Mouse (Mus musculus) left cerebral cortex, postnatal 4 days (tissue): ENCODE data around the gene Fam160a2. TPM values are rescaled to one million over a fixed set of nuclear protein-coding genes. Genes with fewer than 3 reads are reported as not detected.

Experiments used
- DNase-seq: peaks from one replicate; pipeline ENCODE4 v3.0.0-alpha.2; 2022
- intact Hi-C: fragments of 180-260 bp; cut with DNase I; formaldehyde crosslinking; loops from one replicate; pipeline ENCODE4 v1.15.1; 2025
- total RNA-seq, 2 experiments: library from RNA; stranded (reverse); gene quantifications; 2 replicates each; pipeline ENCODE4 v1.2.3; 2021

Gene Fam160a2
- total RNA-seq, result 10 to 100 TPM; 49.9 to 56.6 TPM

GRCm38 (mm10) chr7:105399935-105400624 is at the start of gene Fam160a2:
TSS of gene Fam160a2 (minus strand) at chr7:105400054.
- intact Hi-C loops, result no loop called here
- DNase-seq, result peak; percentile 100

GRCm38 (mm10) chr7:105445076-105445475 is 45.2 kb upstream of the Fam160a2 start:
- intact Hi-C loops, result no loop called here
- no peak for DNase-seq

DNA sequence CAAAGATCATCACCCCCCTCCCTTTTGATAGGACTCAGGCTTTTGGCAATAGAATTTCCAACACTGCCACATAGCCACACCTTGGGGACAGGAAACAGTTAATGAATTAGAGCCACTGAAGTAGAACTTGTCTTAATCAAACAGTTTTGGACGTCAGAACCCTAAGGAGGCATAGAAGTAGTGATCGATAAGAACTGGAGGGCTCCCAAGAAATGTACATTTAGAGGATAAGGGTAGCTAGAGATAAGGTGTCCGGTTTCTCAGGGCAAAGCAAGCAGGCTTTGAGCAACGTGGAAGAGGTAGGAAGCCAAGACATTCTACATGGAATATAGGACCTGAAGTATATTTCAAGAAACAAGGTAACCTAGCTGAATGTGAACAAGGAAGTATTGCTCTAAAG is 41.6 kb upstream of the Fam160a2 start:
- intact Hi-C loops, result no loop called here
- no peak for DNase-seq

GRCm38 (mm10) chr7:105437979-105438772 is 38.3 kb upstream of the Fam160a2 start:
- no peak for DNase-seq

DNA sequence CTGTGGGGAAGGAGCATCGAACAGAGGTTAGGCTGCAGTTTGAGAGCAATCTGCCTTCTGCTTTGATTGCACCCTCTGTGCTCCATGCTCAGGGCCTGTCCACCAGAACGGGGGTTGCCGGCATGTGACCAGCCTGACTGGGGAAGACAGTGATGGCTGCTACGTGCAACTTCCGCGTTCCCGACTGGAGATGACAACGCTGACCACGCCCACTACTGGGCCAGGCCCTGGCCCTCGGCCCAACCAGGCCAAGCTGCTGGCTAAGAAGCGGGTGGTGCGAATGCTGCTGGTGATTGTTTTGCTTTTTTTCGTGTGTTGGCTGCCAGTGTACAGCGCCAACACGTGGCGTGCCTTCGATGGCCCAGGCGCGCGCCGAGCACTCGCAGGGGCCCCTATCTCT is 34.9 kb upstream of the Fam160a2 start:
- intact Hi-C loops, result no loop called here
- DNase-seq, result no peak

More at GRCm38 (mm10) chr7:105437979-105438772, 38.3 kb upstream of the Fam160a2 start:
- intact Hi-C loops, result no loop called here

DNA sequence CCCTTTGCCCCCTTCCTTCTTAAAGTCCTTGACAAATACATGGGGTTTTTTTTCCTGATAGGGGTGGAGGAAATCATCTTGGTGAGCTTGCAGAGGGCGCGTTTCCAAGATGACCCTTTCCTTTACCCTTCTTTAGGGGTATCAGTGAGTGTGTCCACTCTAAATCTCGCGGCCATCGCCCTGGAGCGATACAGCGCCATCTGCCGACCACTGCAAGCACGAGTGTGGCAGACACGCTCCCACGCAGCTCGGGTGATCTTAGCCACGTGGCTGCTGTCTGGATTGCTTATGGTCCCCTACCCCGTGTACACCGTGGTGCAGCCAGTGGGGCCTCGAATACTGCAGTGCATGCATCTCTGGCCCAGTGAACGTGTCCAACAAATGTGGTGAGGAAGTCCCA is 34.0 kb upstream of the Fam160a2 start:
- no peak for DNase-seq
- intact Hi-C loops, result no loop called here

- no peak for DNase-seq
- intact Hi-C loops, result no loop called here
Measured at GRCm38 (mm10) chr7:105432058-105432457, 32.2 kb upstream of the Fam160a2 start.

- intact Hi-C loops, result no loop called here
- no peak for DNase-seq
Measured at GRCm38 (mm10) chr7:105426051-105426450, 26.2 kb upstream of the Fam160a2 start.

GRCm38 (mm10) chr7:105425424-105426043 is 25.7 kb upstream of the Fam160a2 start, which contains the start of gene Cckbr:
TSS of gene Cckbr (plus strand) at chr7:105425731.
- intact Hi-C loops, result no loop called here
- peak; percentile 9 for DNase-seq

DNA sequence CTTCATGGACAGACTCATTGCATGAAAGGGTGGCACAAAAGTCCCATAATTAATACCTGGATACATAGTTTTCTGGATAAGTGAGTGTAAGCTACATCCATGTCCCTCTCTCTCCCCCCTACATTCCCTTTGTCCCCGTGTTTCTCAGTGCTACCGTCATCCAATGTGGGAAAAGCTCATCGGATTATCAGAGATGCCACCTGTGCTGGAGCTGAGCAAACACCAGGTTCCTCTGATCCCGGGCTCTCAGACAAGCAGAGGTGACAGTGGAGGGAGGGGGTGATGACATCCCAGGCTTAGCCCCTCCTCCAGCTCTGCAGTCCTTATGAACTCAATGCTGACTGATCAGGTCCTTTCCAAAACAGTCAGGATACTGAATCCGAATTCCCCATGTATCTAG is 24.5 kb upstream of the Fam160a2 start:
- intact Hi-C loops, result no loop called here

DNA sequence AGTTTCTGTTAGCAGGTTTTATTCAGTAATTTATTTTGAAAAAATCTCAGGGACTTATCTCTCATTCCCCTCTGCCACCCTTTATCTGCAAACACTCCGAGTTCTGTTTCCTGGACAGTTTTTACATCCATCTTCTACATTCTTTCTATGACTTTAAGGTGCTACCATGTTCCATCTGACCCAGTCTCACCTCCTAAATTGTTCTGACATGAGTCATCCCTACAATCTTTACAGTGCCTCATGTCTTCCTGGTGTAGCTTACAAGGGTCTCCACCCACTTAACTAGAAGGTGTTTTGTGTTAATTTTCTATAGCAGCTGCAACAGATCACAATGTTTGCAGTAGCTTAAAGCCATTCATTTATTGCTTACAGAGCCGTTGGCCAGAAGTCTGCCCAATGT is 21.0 kb upstream of the Fam160a2 start:
- no peak for DNase-seq
- intact Hi-C loops, result no loop called here

More for the DNA sequence above, 24.5 kb upstream of the Fam160a2 start:
- no peak for DNase-seq

DNA sequence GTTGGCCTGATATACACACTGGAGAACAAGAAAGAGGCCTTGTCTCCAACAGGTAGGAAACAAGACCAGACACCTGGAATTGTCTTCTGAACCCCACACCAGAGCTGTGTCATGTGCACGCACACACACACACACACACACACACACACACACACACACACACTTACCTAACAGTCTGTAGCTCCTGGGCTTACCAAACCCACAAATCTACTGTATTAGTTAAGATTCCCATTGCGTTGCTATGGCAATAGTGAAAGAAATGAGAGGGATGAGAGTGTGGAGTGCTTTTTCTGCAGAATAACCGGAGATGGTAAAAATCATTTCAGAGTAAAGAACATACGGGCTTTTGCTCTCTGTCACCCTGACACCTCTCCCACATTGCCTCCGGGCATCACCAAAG is 18.3 kb upstream of the Fam160a2 start:
- DNase-seq, result no peak
- intact Hi-C loops, result no loop called here

DNA sequence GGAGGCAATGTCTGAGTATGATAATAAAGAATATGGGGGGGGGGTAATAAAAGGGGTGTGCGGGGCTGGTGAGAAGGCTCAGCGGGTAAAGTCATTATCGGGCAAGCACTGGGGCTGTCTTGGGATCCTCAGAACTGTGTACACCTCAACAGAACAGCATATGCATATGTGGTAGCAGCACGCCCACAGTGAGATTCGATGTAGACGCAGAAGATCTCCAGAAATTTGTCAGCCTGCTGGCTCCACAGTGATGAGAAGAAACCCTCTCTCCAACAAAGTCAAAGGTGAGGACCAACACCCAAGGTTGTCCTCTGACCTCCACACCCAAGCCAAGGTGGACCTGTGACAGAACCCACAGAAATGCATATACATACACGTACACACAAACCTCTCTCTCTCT is 16.7 kb upstream of the Fam160a2 start:
- intact Hi-C loops, result no loop called here
- DNase-seq, result no peak

DNA sequence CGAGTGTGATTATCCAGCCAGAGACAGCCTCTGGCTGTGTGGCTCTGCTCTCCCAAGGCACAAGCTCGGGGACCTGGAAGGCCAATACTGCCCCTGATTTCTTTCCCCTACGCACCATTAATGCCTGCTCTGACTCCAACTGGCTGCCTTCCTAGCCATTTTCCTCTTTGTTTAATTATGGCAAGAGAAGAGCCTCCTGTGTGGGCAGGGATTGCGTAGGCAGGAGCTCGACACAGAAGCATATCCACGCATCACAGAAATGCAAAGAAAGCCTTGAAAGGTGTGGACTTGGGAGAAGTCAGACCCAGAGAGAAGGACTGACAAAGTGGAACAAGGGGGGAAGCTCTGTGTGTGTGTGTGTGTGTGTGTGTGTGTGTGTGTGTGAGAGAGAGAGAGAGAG is 14.5 kb upstream of the Fam160a2 start:
- no peak for DNase-seq
- intact Hi-C loops, result loop anchor here (5.0 kb wide), 1 partner anchor 63 kb away; no protein-coding TSS in a partner anchor

DNA sequence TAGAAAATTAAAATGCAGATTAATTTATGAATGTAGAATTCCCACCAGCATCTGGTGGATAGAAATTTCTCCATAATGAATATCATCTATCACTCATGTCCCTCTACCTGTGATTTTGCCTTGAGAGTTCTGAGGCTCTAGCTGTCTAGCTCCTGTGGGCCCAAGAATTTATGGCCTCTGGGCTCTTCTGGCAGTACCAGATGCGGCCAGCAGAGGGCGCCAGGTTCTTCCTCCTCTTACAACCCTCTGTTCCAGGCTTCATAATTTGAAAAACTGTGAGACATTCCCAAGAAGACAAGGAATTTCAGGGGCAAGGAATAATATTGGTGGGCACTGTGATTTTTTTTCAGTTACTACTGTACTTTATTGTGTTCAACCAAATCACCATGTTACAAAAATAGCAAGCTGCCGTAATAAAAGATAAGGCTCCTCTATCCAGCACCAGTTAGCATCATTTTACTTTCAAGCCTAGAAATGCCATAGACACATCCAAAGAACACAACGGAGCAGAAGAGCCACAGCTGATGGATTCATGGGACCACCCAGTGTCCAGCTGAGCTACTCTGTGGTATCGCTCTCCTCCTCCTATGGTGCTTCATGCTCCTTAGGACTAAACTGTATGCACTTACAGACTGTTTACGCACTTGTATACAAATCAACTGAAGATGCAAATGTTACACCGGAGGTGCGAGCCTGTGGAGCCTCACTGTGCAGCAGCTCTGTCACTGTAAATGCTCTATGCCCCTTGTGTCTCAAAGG is 12.2 kb upstream of the Fam160a2 start:
- intact Hi-C loops, result loop anchor here (5.0 kb wide), 1 partner anchor 65 kb away; no protein-coding TSS in a partner anchor

GRCm38 (mm10) chr7:105406322-105406721 is 6.5 kb upstream of the Fam160a2 start:
- no peak for DNase-seq
- intact Hi-C loops, result no loop called here

More for the DNA sequence above, 12.2 kb upstream of the Fam160a2 start:
- DNase-seq, result peak; percentile 79

GRCm38 (mm10) chr7:105404268-105404667 is 4.4 kb upstream of the Fam160a2 start, which contains the start of gene Cnga4:
TSS of gene Cnga4 (plus strand) at chr7:105404568.
- DNase-seq, result no peak
- intact Hi-C loops, result no loop called here

GRCm38 (mm10) chr7:105399058-105399934 is 558 bp downstream of the Fam160a2 start:
- DNase-seq, result peak; percentile 32
- intact Hi-C loops, result no loop called here

GRCm38 (mm10) chr7:105396126-105396525 is 3.7 kb downstream of the Fam160a2 start:
- intact Hi-C loops, result no loop called here
- no peak for DNase-seq
